Mouse (Mus musculus) forebrain, embryonic 14.5 days (tissue): ENCODE results near the gene Arl14ep. TPM values are rescaled to one million over a fixed set of nuclear protein-coding genes. Genes with fewer than 3 reads are reported as not detected.

Source experiments
- ATAC-seq: fragments of 200-750 bp; cut with Nextera tagmentation; 2 replicates; pipeline ENCODE4 v1.8.0; 2017; ENCODE audit warnings: mild to moderate bottlenecking, moderate library complexity
- DNase-seq: peaks from one replicate; pipeline ENCODE4 v3.0.0-alpha.2; 2015; ENCODE audit warnings: low spot score
- H3K27ac ChIP-seq: fragments of 300-500 bp; sonication (generic); 2 replicates; pipeline ENCODE4 v1.5.1; 2014; ENCODE audit warnings: low read depth, mild to moderate bottlenecking, control low read depth, low read length, moderate library complexity
- H3K27me3 ChIP-seq: fragments of 300-500 bp; sonication (generic); replicated peaks from 2 replicates; pipeline ENCODE4 v1.6.1; 2014; ENCODE audit warnings: low read length, control low read depth, mixed read lengths; ENCODE audit not compliant: control insufficient read depth, insufficient read depth
- H3K36me3 ChIP-seq: fragments of 300-500 bp; sonication (generic); 2 replicates; pipeline ENCODE4 v1.6.1; 2014; ENCODE audit warnings: low read length, control low read depth; ENCODE audit not compliant: control insufficient read depth, insufficient read depth
- H3K4me1 ChIP-seq: fragments of 300-500 bp; sonication (generic); 2 replicates; pipeline ENCODE4 v1.6.1; 2014; ENCODE audit warnings: antibody characterized with exemption, low read length, control low read depth; ENCODE audit not compliant: control insufficient read depth, insufficient read depth
- H3K4me2 ChIP-seq: fragments of 300-500 bp; sonication (generic); 2 replicates; pipeline ENCODE4 v1.6.1; 2014; ENCODE audit warnings: mild to moderate bottlenecking, control low read depth, low read length
- H3K4me3 ChIP-seq: fragments of 300-500 bp; sonication (generic); 2 replicates; pipeline ENCODE4 v1.5.1; 2014; ENCODE audit warnings: low read depth, low read length, control low read depth
- H3K9ac ChIP-seq: fragments of 300-500 bp; sonication (generic); 2 replicates; pipeline ENCODE4 v1.6.1; 2014; ENCODE audit warnings: mild to moderate bottlenecking, low read length, control low read depth, moderate library complexity
- H3K9me3 ChIP-seq: fragments of 300-500 bp; sonication (generic); replicated peaks from 2 replicates; pipeline ENCODE4 v1.6.1; 2016; ENCODE audit warnings: low read length, control low read depth, mixed read lengths; ENCODE audit not compliant: control insufficient read depth
- WGBS: fragments of 180-500 bp; shearing (Covaris S2); extraction: QIAGEN DNeasy Blood & Tissue Kit; methylation state at CpG from one replicate; pipeline ENCODE4 v1.1.7; 2014; 5-methylcytosine and 5-hydroxymethylcytosine counted together
- polyA plus RNA-seq: library from polyadenylated mRNA; unstranded; fragments of >200 nt; fragmentation: Nextera tagmentation; extraction: Ambion mirVana; gene quantifications from 2 replicates; pipeline ENCODE4 v1.2.1, GENCODE M21; 2014

Arl14ep gene
- polyA plus RNA-seq, 1 experiment from 2014 or later, result 36.8 TPM

GRCm38 (mm10) chr2:106961066-106961465 lies 13.2 kb downstream of the Arl14ep start:
- Histone ChIP-seq H3K36me3 (peaks cover 25% of the 10 kb centered on the region), H3K4me2 (no peak overlapping the region), H3K9ac (no peak overlapping the region), H3K27me3 (no peaks in the 10 kb centered on the region), H3K9me3 (no peaks in the 10 kb centered on the region), H3K4me3 (no peak overlapping the region), H3K4me1 (no peaks in the 10 kb centered on the region), H3K27ac (no peak overlapping the region)
- ATAC-seq (no peak), DNase-seq (no peak)
- WGBS, result 93% methylated on average over 2 of the region's 2 CpGs

DNA sequence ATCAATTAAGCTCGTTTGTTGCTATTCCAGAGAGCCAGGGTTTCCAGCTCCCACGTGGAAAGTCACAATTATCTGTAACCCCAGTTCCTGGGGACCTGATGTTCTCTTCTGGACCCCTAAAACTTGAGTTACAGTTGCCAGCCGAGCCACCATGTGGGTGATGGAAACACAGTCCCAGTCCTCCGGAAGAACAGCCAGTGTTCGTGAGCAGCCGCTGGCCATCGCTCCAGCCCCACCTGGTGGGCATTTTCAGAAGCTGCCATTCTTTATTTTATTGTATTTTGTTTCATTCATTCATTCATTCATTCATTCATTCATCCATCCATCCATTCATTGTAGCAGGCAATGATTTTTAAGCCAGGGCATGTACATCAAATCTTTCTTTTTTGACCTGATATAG lies 14.0 kb downstream of the Arl14ep start:
- H3K9ac ChIP-seq, result no peak overlapping the region
- no peak for ATAC-seq
- H3K36me3 ChIP-seq, result peaks cover 20% of the 10 kb centered on the region
- H3K27me3 ChIP-seq, result no peaks in the 10 kb centered on the region
- H3K27ac ChIP-seq, result no peak overlapping the region
- no peaks in the 10 kb centered on the region for H3K9me3 ChIP-seq
- H3K4me3 ChIP-seq, result no peak overlapping the region
- 35% methylated on average over 7 of the region's 7 CpGs for WGBS
- DNase-seq, result peak; percentile 40
- no peaks in the 10 kb centered on the region for H3K4me1 ChIP-seq
- no peak overlapping the region for H3K4me2 ChIP-seq

DNA sequence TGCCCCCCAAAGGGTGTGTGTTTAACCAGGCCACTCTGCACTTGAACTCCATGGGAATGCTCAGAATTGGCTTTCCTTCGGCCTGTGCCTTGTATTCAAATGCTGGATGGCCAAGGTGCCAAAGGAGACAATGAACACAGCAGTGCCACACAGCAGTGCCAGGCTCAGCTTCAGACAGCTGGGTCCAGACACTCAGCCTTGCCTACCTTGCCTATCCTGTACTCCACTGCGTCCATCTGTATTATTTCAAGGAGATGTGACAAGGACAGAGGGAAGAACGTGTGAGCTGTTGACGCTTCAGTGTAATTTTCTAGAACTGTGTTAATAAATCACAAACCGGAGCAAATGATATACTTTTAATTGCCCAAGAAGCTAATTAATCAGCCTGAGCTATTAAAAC lies 14.8 kb downstream of the Arl14ep start:
- Histone ChIP-seq H3K4me1 (no peaks in the 10 kb centered on the region), H3K4me3 (no peak overlapping the region), H3K9me3 (no peaks in the 10 kb centered on the region), H3K36me3 (peaks cover 11% of the 10 kb centered on the region), H3K4me2 (no peak overlapping the region), H3K9ac (no peak overlapping the region), H3K27ac (no peak overlapping the region), H3K27me3 (no peaks in the 10 kb centered on the region)
- ATAC-seq (no peak), DNase-seq (no peak)
- 84% methylated on average over 5 of the region's 5 CpGs for WGBS

- no peak overlapping the region for H3K9ac ChIP-seq
- DNase-seq (no peak), ATAC-seq (no peak)
- H3K27me3 ChIP-seq, result no peaks in the 10 kb centered on the region
- peaks cover 10% of the 10 kb centered on the region; the same call in 1 of the 2 replicates for H3K36me3 ChIP-seq
- no peaks in the 10 kb centered on the region for H3K9me3 ChIP-seq
- no peak overlapping the region for H3K4me3 ChIP-seq
- H3K27ac ChIP-seq, result no peak overlapping the region
- no peaks in the 10 kb centered on the region for H3K4me1 ChIP-seq
- 90% methylated on average over 6 of the region's 6 CpGs for WGBS
- no peak overlapping the region for H3K4me2 ChIP-seq
Observed at GRCm38 (mm10) chr2:106958916-106959315, 15.3 kb downstream of the Arl14ep start.

DNA sequence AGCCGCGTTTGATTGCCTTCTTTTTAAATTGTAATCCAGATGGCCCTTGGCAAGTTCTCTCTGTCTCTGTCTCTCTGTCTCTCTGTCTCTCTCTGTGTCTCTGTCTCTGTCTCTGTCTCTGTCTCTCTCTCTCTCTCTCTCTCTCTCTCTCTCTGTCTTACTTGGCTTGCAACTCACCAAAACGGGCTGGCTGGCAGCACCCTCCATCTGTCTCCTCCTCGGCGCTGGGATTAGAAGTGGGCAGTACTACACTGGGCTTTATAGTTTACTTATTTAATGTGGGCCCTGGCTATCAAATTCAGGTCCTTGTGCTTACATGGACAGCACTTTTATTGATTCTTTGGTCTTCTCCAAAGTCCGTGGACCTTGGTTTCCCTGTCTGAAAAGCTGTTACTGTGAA lies 18.1 kb downstream of the Arl14ep start:
- H3K4me2 ChIP-seq, result no peak overlapping the region
- no peak overlapping the region for H3K27ac ChIP-seq
- no peaks in the 10 kb centered on the region for H3K36me3 ChIP-seq
- no peak for DNase-seq
- no peak for ATAC-seq
- H3K4me3 ChIP-seq, result no peak overlapping the region
- no peaks in the 10 kb centered on the region for H3K4me1 ChIP-seq
- H3K9me3 ChIP-seq, result no peaks in the 10 kb centered on the region
- H3K9ac ChIP-seq, result no peak overlapping the region
- no peaks in the 10 kb centered on the region for H3K27me3 ChIP-seq
- WGBS, result 60% methylated on average over 6 of the region's 6 CpGs

GRCm38 (mm10) chr2:106955621-106956020 lies 18.6 kb downstream of the Arl14ep start:
- no peak overlapping the region for H3K9ac ChIP-seq
- no peaks in the 10 kb centered on the region for H3K4me1 ChIP-seq
- H3K36me3 ChIP-seq, result no peaks in the 10 kb centered on the region
- no peaks in the 10 kb centered on the region for H3K9me3 ChIP-seq
- H3K27me3 ChIP-seq, result no peaks in the 10 kb centered on the region
- DNase-seq (peak; percentile 86), ATAC-seq (peak; percentile 55)
- no peak overlapping the region for H3K27ac ChIP-seq
- no peak overlapping the region for H3K4me2 ChIP-seq
- 12% methylated on average over 10 of the region's 10 CpGs for WGBS
- H3K4me3 ChIP-seq, result no peak overlapping the region

DNA sequence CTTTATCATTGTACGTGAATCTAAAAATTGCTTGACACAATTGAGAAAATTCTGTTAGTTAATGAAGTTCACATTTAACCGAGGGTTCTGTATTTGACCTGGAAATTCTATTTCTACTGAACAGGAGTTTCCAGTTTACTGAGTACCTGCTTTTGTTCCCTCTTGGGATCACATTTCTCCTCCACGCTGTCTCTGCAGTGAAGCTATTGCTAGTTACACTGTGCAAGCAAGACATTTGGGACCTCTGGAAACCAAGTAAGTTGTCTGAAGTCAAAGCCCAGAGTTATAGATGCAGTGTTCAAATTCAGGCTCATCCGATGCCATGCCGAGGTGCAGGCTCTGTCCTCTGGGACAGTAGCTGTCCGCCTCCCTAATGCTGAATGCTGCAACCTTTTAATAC lies 19.2 kb downstream of the Arl14ep start:
- no peak overlapping the region for H3K27ac ChIP-seq
- H3K4me1 ChIP-seq, result no peaks in the 10 kb centered on the region
- no peaks in the 10 kb centered on the region for H3K27me3 ChIP-seq
- no peak overlapping the region for H3K9ac ChIP-seq
- DNase-seq (no peak), ATAC-seq (no peak)
- WGBS, result 49% methylated on average over 6 of the region's 6 CpGs
- H3K4me3 ChIP-seq, result no peak overlapping the region
- no peaks in the 10 kb centered on the region for H3K36me3 ChIP-seq
- H3K9me3 ChIP-seq, result no peaks in the 10 kb centered on the region
- no peak overlapping the region for H3K4me2 ChIP-seq

DNA sequence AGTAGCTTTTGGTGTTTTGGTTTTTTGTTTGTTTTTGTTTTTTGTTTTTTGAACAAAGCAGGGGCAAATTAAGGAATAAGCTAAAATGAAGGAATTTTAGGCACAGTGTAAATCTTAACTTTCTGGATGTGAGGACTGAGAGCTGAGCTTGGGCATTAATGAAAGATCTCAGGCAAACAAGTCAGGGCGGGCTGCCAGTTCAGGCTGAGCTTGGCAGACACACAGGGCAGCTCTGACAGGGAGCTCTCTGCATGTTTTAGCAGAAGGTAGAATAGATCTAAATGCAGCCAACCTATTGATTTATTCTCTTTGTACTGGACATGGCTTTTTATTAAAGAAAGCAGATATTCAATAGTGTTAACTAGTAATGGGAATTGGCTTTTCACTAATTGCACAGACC lies 31.8 kb downstream of the Arl14ep start:
- Histone ChIP-seq H3K4me3 (no peak overlapping the region), H3K27me3 (no peaks in the 10 kb centered on the region), H3K9me3 (no peaks in the 10 kb centered on the region), H3K9ac (no peak overlapping the region), H3K27ac (no peak overlapping the region), H3K36me3 (no peaks in the 10 kb centered on the region), H3K4me1 (no peaks in the 10 kb centered on the region), H3K4me2 (no peak overlapping the region)
- ATAC-seq, result 0 out of 2 replicates have a peak, but pooled peaks have one; percentile 34
- peak; percentile 68 for DNase-seq
- 60% methylated on average over 1 of the region's 1 CpGs for WGBS

DNA sequence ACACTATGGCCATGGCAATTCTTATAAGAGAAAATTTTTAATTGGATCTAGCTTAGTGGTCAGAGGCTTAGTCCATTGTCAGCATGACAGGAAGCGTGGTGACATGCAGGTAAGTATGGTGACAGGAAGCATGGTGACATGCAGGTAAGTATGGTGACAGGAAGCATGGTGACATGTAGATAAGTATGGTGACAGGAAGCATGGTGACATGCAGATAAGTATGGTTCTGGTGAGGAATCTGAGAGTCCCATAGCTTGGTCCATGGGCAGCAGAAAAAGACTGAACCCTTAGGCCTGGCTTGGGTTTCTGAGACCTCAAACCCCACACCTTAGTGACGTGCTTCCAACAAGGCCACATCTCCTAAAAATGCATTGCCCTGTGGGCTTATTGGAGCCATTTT lies 38.5 kb downstream of the Arl14ep start:
- H3K9me3 ChIP-seq, result no peaks in the 10 kb centered on the region
- no peak overlapping the region for H3K9ac ChIP-seq
- H3K27me3 ChIP-seq, result no peaks in the 10 kb centered on the region
- ATAC-seq, result no peak
- WGBS, result 81% methylated on average over 2 of the region's 2 CpGs
- no peak overlapping the region for H3K4me2 ChIP-seq
- no peaks in the 10 kb centered on the region for H3K36me3 ChIP-seq
- no peak overlapping the region for H3K4me3 ChIP-seq
- no peaks in the 10 kb centered on the region for H3K4me1 ChIP-seq
- no peak overlapping the region for H3K27ac ChIP-seq
- no peak for DNase-seq
